Mouse (Mus musculus) MEL (cell line): ENCODE data around the gene Il5. TPM values are rescaled to one million over a fixed set of nuclear protein-coding genes. Genes with fewer than 3 reads are reported as not detected.

ENCODE experiments used
- DNase-seq: peaks from one replicate; pipeline ENCODE4 v3.0.0; 2011; ENCODE audit warnings: low read depth, low spot score
- H3K27ac ChIP-seq: 2 replicates; pipeline ENCODE4 v1.5.1; 2012; ENCODE audit warnings: low read depth, mild to moderate bottlenecking, control low read depth, low read length, moderate library complexity; ENCODE audit not compliant: control insufficient read depth
- H3K27me3 ChIP-seq, 2 experiments: fragments of 150-350 bp in 1 of 2; sonication (generic) in 1 of 2; 2 replicates each; pipeline ENCODE4 v1.6.1; 2012; ENCODE audit warnings: low read length in 2 of 2, mild to moderate bottlenecking in 2 of 2, improper control_type of control experiment in 1 of 2, moderate library complexity in 1 of 2; ENCODE audit not compliant: insufficient read depth in 2 of 2, control insufficient read depth in 1 of 2
- H3K36me3 ChIP-seq, 2 experiments: 2 replicates each; pipeline ENCODE4 v1.6.1; 2012 to 2014; ENCODE audit warnings: low read length in 2 of 2, improper control_type of control experiment in 1 of 2, inconsistent platforms in 1 of 2, mild to moderate bottlenecking in 1 of 2; ENCODE audit not compliant: insufficient read depth in 2 of 2, control insufficient read depth in 1 of 2
- H3K4me1 ChIP-seq, 2 experiments: fragments of 150-350 bp in 1 of 2; sonication (generic) in 1 of 2; 2 replicates each; pipeline ENCODE4 v1.6.1; 2012; ENCODE audit warnings: low read length in 2 of 2, improper control_type of control experiment in 1 of 2, mild to moderate bottlenecking in 1 of 2; ENCODE audit not compliant: insufficient read depth in 2 of 2, control insufficient read depth in 1 of 2
- H3K4me3 ChIP-seq, 2 experiments: fragments of 150-350 bp in 1 of 2; sonication (generic) in 1 of 2; 2 replicates each; pipeline ENCODE4 v1.5.1; 2012; ENCODE audit warnings: low read depth in 2 of 2, low read length in 2 of 2, mild to moderate bottlenecking in 2 of 2, moderate library complexity in 2 of 2, control low read depth in 1 of 2, improper control_type of control experiment in 1 of 2; ENCODE audit not compliant: control insufficient read depth in 1 of 2, insufficient read depth in 1 of 2
- H3K79me2 ChIP-seq: 2 replicates; pipeline ENCODE4 v1.6.1; 2012; ENCODE audit warnings: mild to moderate bottlenecking, low read length, moderate library complexity; ENCODE audit not compliant: control insufficient read depth, poor library complexity, insufficient read depth
- H3K9ac ChIP-seq: 2 replicates; pipeline ENCODE4 v1.6.1; 2012; ENCODE audit warnings: low read depth, mild to moderate bottlenecking, control low read depth, low read length, moderate library complexity; ENCODE audit not compliant: control insufficient read depth, poor library complexity, severe bottlenecking
- H3K9me3 ChIP-seq: fragments of 150-350 bp; sonication (generic); replicated peaks from 2 replicates; pipeline ENCODE4 v1.6.1; 2012; ENCODE audit warnings: mild to moderate bottlenecking, low read length, improper control_type of control experiment, moderate library complexity; ENCODE audit not compliant: insufficient read depth
- BHLHE40 ChIP-seq: IDR thresholded peaks from 2 replicates; pipeline ENCODE4 v1.6.1; 2012; ENCODE audit warnings: low read depth, mild to moderate bottlenecking, inconsistent platforms, low read length, improper control_type of control experiment, borderline replicate concordance
- CHD1 ChIP-seq: IDR thresholded peaks from 2 replicates; pipeline ENCODE4 v1.6.1; 2012; ENCODE audit warnings: low read depth, mild to moderate bottlenecking, inconsistent platforms, low read length, improper control_type of control experiment
- JUND ChIP-seq: IDR thresholded peaks from 2 replicates; pipeline ENCODE4 v1.6.1; 2011; ENCODE audit warnings: low read depth, mild to moderate bottlenecking, improper control_type of control experiment, low read length
- KAT2A ChIP-seq: conservative IDR thresholded peaks from 2 replicates; pipeline ENCODE4 v1.6.1; 2012; ENCODE audit warnings: low read depth, low read length, improper control_type of control experiment, inconsistent platforms
- RCOR1 ChIP-seq: IDR thresholded peaks from 2 replicates; pipeline ENCODE4 v1.6.1; 2012; ENCODE audit warnings: low read depth, mild to moderate bottlenecking, inconsistent platforms, low read length, improper control_type of control experiment
- SMC3 ChIP-seq: IDR thresholded peaks from 2 replicates; pipeline ENCODE4 v1.6.1; 2011; ENCODE audit warnings: low read depth, low read length, improper control_type of control experiment
- TAL1 ChIP-seq: IDR thresholded peaks from 2 replicates; pipeline ENCODE4 v1.6.1; 2012; ENCODE audit warnings: mild to moderate bottlenecking, inconsistent platforms, low read length, moderate library complexity, mixed read lengths
- TBP ChIP-seq: IDR thresholded peaks from 2 replicates; pipeline ENCODE4 v1.8.0; 2011; ENCODE audit warnings: low read depth, low read length, improper control_type of control experiment
- USF2 ChIP-seq, 2 experiments: IDR thresholded peaks; 2 replicates each; pipeline ENCODE4 v1.6.1; 2011 to 2012; ENCODE audit warnings: improper control_type of control experiment in 2 of 2, low read length in 2 of 2, borderline replicate concordance in 1 of 2, inconsistent platforms in 1 of 2, low read depth in 1 of 2, mild to moderate bottlenecking in 1 of 2; ENCODE audit not compliant: insufficient read depth in 1 of 2
- ZNF384 ChIP-seq: IDR thresholded peaks from 2 replicates; pipeline ENCODE4 v1.6.1; 2012; ENCODE audit warnings: low read depth, mild to moderate bottlenecking, inconsistent platforms, low read length, improper control_type of control experiment
- polyA plus RNA-seq, 2 experiments: library from polyadenylated mRNA; stranded (reverse) in 1 of 2; unstranded in 1 of 2; fragments of >175 nt in 1 of 2; fragments of >200 nt in 1 of 2; gene quantifications; 2 replicates each; pipeline versions ENCODE4 v1.2.1 to v1.2.4; 2012; ENCODE audit warnings: low replicate concordance in 2 of 2, low read depth in 1 of 2; ENCODE audit not compliant: insufficient read length in 2 of 2, insufficient read depth in 1 of 2, missing spikeins in 1 of 2
- total RNA-seq: library from RNA; depleted of rRNA; stranded (reverse); fragments of 300-350 nt; gene quantifications from 2 replicates; pipeline ENCODE4 v1.2.3, GENCODE M21; 2012

The Il5 gene
- total and polyA plus RNA-seq, 3 experiments = not detected

- Histone ChIP-seq H3K4me1 (no peaks in the 10 kb centered on the region; a peak in 1 of 4 replicates), H3K27me3 (no peaks in the 10 kb centered on the region), H3K79me2 (no peaks in the 10 kb centered on the region), H3K9me3 (no peaks in the 10 kb centered on the region), H3K9ac (no peak overlapping the region), H3K4me3 (no peak overlapping the region), H3K27ac (no peak overlapping the region), H3K36me3 (peaks cover 0 to 66% of the 10 kb centered on the region in 2 experiments; a peak in 2 of 4 replicates)
- DNase-seq = no peak
- TF ChIP-seq TAL1 (no peak), RCOR1 (no peak), CHD1 (no peak), BHLHE40 (no peak)
Measured at GRCm38 (mm10) chr11:53682170-53682569, 38.4 kb upstream of the Il5 start.

GRCm38 (mm10) chr11:53682994-53683530 lies 37.5 kb upstream of the Il5 start:
- H3K36me3 ChIP-seq = peaks cover 0 to 68% of the 10 kb centered on the region in 2 experiments; a peak in 2 of 4 replicates

GRCm38 (mm10) chr11:53691979-53692378 lies 28.6 kb upstream of the Il5 start:
- H3K79me2 ChIP-seq = no peaks in the 10 kb centered on the region; the same call in 1 of the 2 replicates
- peaks cover 0 to 51% of the 10 kb centered on the region in 2 experiments; a peak in 3 of 4 replicates for H3K36me3 ChIP-seq
- TF ChIP-seq ZNF384 (no peak), JUND (no peak), BHLHE40 (no peak), USF2 (IDR thresholded peaks at IDR 0.05; ENCODE audit: borderline replicate concordance in 1 of 2, insufficient read depth in 1 of 2, low read depth in 1 of 2, low read length in 2 of 2) (no peak), TBP (no peak), SMC3 (no peak), KAT2A (no peak)
- no peak overlapping the region for H3K4me3 ChIP-seq
- no peak for DNase-seq
- H3K27ac ChIP-seq = no peak overlapping the region
- H3K9me3 ChIP-seq = no peaks in the 10 kb centered on the region
- H3K4me1 ChIP-seq = no peaks in the 10 kb centered on the region
- H3K9ac ChIP-seq = no peak overlapping the region
- no peaks in the 10 kb centered on the region for H3K27me3 ChIP-seq

More at GRCm38 (mm10) chr11:53682994-53683530, 37.5 kb upstream of the Il5 start:
- H3K9me3 ChIP-seq = no peaks in the 10 kb centered on the region
- H3K27me3 ChIP-seq = no peaks in the 10 kb centered on the region
- TF ChIP-seq TBP = no peak
- no peak for TF ChIP-seq BHLHE40
- no peak for DNase-seq
- no peak overlapping the region for H3K4me3 ChIP-seq
- H3K27ac ChIP-seq = no peak overlapping the region
- no peak overlapping the region for H3K9ac ChIP-seq
- H3K4me1 ChIP-seq = no peaks in the 10 kb centered on the region; a peak in 1 of 4 replicates
- no peaks in the 10 kb centered on the region; the same call in 1 of the 2 replicates for H3K79me2 ChIP-seq
